Mouse (Mus musculus) midbrain, embryonic 16.5 days (tissue): ENCODE data around the gene Carnmt1. TPM values are rescaled to one million over a fixed set of nuclear protein-coding genes. Genes with fewer than 3 reads are reported as not detected.
A peak's percentile ranks its signal among the peaks of the same experiment; 100 is the strongest.

Experiments
- ATAC-seq: fragments of 200-750 bp; cut with Nextera tagmentation; 2 replicates; pipeline ENCODE4 v1.8.0; 2017; ENCODE audit warnings: moderate TSS enrichment
- H3K27ac ChIP-seq: fragments of 300-500 bp; sonication (generic); 2 replicates; pipeline ENCODE4 v1.5.1; 2014; ENCODE audit warnings: mild to moderate bottlenecking, low read length, mixed read lengths
- H3K27me3 ChIP-seq: fragments of 300-500 bp; sonication (generic); 2 replicates; pipeline ENCODE4 v1.6.1; 2014; ENCODE audit warnings: low read depth, low read length, mixed read lengths; ENCODE audit not compliant: control insufficient read depth, insufficient read depth
- H3K36me3 ChIP-seq: fragments of 300-500 bp; sonication (generic); 2 replicates; pipeline ENCODE4 v1.6.1; 2014; ENCODE audit warnings: mild to moderate bottlenecking, low read length, moderate library complexity, mixed read lengths; ENCODE audit not compliant: control insufficient read depth, insufficient read depth
- H3K4me1 ChIP-seq: fragments of 300-500 bp; sonication (generic); 2 replicates; pipeline ENCODE4 v1.6.1; 2014; ENCODE audit warnings: mild to moderate bottlenecking, low read length, mixed read lengths; ENCODE audit not compliant: control insufficient read depth, insufficient read depth
- H3K4me2 ChIP-seq: fragments of 300-500 bp; sonication (generic); 2 replicates; pipeline ENCODE4 v1.6.1; 2014; ENCODE audit warnings: mild to moderate bottlenecking, low read length, mixed read lengths
- H3K4me3 ChIP-seq: fragments of 300-500 bp; sonication (generic); 2 replicates; pipeline ENCODE4 v1.5.1; 2014; ENCODE audit warnings: low read depth, mild to moderate bottlenecking, low read length, moderate library complexity, mixed read lengths
- H3K9ac ChIP-seq: fragments of 300-500 bp; sonication (generic); 2 replicates; pipeline ENCODE4 v1.6.1; 2014; ENCODE audit warnings: low read depth, low read length, mixed read lengths
- H3K9me3 ChIP-seq: fragments of 300-500 bp; sonication (generic); replicated peaks from 2 replicates; pipeline ENCODE4 v1.6.1; 2014; ENCODE audit warnings: mild to moderate bottlenecking, low read length, mixed read lengths; ENCODE audit not compliant: control insufficient read depth, poor library complexity, severe bottlenecking
- WGBS: fragments of 180-500 bp; shearing (Covaris S2); extraction: QIAGEN DNeasy Blood & Tissue Kit; methylation state at CpG from one replicate; pipeline ENCODE4 v1.1.7; 2014; 5-methylcytosine and 5-hydroxymethylcytosine counted together
- polyA plus RNA-seq: library from polyadenylated mRNA; unstranded; fragments of >200 nt; fragmentation: Nextera tagmentation; extraction: Ambion mirVana; gene quantifications from 2 replicates; pipeline ENCODE4 v1.2.1, GENCODE M21; 2015

Gene Carnmt1
- polyA plus RNA-seq, 1 experiment from 2014 or later, result 10.1 TPM

DNA sequence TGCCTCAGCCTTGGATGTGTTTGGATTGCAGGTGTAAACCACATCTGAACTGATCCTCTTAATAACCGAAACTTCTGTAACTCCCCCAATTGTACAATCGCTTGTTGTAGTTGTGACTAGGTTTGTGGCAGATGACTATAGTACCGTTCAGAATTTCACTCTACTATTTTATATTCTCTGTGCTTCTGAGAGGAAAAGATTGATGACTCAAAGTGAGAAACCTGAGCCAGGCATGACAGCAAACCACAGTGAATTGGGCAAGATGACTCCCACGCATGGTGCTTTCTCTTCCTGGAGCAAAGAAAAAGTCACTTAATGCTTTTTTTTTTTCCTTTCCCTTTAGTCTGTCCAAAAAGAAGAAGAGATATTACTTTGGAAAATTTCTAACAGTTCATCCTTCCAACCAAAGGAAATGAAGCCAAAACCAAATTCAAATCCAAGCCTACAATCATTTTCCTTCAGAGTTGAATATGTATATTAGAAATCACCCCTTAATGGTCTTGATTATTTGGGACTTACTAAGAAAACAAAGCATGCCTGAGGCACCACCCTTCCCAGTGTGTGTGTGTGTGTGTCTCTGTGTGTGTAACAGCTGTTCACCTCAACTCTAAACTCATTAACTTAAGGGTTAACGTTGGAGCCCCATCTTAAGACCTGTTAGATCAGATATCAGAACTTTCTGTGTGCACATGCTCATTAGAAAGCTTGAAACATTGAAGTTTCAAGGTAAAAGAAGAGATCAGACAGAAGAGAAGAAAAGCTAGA is 76.2 kb downstream of the Carnmt1 start:
- H3K4me2 ChIP-seq, result no peak overlapping the region
- peaks cover 4% of the 10 kb centered on the region; the same call in 1 of the 2 replicates for H3K27me3 ChIP-seq
- no peaks in the 10 kb centered on the region; the same call in 1 of the 2 replicates for H3K4me1 ChIP-seq
- no peaks in the 10 kb centered on the region for H3K36me3 ChIP-seq
- H3K4me3 ChIP-seq, result no peak overlapping the region
- no peak for ATAC-seq
- H3K9ac ChIP-seq, result no peak overlapping the region
- no peaks in the 10 kb centered on the region for H3K9me3 ChIP-seq
- no peak overlapping the region for H3K27ac ChIP-seq
- WGBS, result 95% methylated on average over 5 of the region's 5 CpGs

DNA sequence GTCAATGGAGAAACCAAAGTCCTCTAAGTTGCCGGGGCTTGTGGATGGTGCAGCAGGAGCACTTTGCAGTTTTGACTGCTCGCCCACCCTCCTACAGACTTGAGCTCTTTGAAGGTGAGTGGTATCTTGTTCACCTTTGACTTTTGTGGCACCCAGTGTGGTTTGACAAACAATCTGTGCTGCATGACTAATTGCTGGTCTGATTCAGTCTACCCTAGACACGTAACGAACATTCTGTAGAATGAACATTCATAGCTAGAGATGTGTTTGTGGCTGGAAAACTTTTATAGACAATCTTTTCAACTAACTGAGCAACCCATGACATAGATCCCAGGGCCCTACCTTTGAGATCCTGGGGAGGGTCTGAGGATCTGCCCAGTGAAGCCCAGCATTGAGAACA is 76.8 kb downstream of the Carnmt1 start:
- no peak overlapping the region for H3K9ac ChIP-seq
- H3K4me2 ChIP-seq, result no peak overlapping the region
- H3K9me3 ChIP-seq, result no peaks in the 10 kb centered on the region
- H3K27me3 ChIP-seq, result peaks cover 4% of the 10 kb centered on the region; the same call in 1 of the 2 replicates
- H3K27ac ChIP-seq, result no peak overlapping the region
- H3K4me3 ChIP-seq, result no peak overlapping the region
- no peaks in the 10 kb centered on the region for H3K36me3 ChIP-seq
- no peaks in the 10 kb centered on the region; the same call in 1 of the 2 replicates for H3K4me1 ChIP-seq
- ATAC-seq, result no peak
- WGBS, result 91% methylated on average over 4 of the region's 4 CpGs

DNA sequence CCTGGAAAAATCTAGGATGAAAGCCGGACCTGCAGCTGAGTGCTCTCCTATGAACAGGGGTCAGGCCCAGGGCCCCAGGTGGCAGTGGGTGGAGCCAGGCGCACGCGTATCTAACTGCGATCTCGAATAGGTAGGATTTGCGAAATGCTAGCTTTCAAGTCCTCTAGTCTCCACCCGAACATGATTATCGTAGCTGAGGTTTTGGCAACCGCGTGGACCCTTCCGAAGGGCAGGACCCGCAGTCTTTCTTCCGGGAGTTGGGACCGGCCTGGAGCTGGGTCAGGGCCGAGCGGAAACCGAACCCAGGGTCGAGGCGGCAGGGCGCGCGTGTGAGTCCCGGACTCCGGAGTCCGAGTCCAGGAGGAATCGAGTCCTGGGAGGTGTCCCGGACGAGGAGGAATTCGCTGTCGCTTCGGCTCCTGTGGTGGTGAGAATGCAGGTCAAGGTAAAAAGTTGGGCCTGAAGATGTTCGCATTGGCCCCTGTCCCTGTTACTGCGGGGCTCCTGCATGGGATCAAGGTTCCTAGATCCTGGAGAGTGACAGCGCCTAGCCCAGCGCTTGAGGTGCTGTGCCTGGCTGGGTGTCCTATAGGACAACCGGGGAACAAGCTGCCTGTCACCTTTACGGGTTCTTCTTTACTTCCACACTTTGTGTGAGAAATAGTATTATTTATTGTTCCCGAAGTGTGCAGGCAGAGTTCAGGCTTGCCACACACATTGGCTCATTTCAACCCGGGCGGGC is 79.2 kb downstream of the Carnmt1 start, which contains the start of gene Trpm6:
TSS of gene Trpm6 (plus strand) at position 386 of the 742 bp plus-strand sequence.
- Histone ChIP-seq H3K4me3 (peak within 1 kb of the TSS; percentile 43), H3K9ac (peak within 1 kb of the TSS; percentile 57), H3K9me3 (no peaks in the 10 kb centered on the region), H3K4me1 (no peaks in the 10 kb centered on the region; the same call in 1 of the 2 replicates), H3K36me3 (no peaks in the 10 kb centered on the region), H3K27ac (no peak within 1 kb of the TSS), H3K27me3 (peaks cover 4% of the 10 kb centered on the region; the same call in 1 of the 2 replicates), H3K4me2 (peak within 1 kb of the TSS; percentile 83)
- ATAC-seq, result no peak
- 5% methylated on average over 41 of the region's 41 CpGs for WGBS

Other genes starting within 250 kb of the Carnmt1 start
- 32.1 and 32.2 TPM in 2 replicates for gene Ostf1, start 38.9 kb upstream of the Carnmt1 start, polyA plus RNA-seq
- 6.2 and 6.7 TPM in 2 replicates for gene Nmrk1, start 38.8 kb upstream of the Carnmt1 start, polyA plus RNA-seq
- 43.0 and 45.0 TPM in 2 replicates for gene D030056L22Rik, start 42.4 kb downstream of the Carnmt1 start, polyA plus RNA-seq
- 0.34 and 0.48 TPM in 2 replicates for gene Trpm6, start 79.2 kb downstream of the Carnmt1 start, polyA plus RNA-seq